Mouse (Mus musculus) CD4-positive, CD25-positive, alpha-beta regulatory T cell (primary cell): Measurements from ENCODE around the gene Gipc1. TPM values are rescaled to one million over a fixed set of nuclear protein-coding genes. Genes with fewer than 3 reads are reported as not detected.

Source experiments
- polyA plus RNA-seq: library from polyadenylated mRNA; unstranded; fragments of 100-300 nt; shearing (Covaris generic); gene quantifications from one replicate; pipeline ENCODE4 v1.2.1, GENCODE M21; 2017

The Gipc1 gene
- polyA plus RNA-seq = 59.2 TPM

GRCm38 (mm10) chr8:83652030-83652743 lies at the start of gene Gipc1:
TSS of gene Gipc1 (plus strand) at chr8:83652677.

GRCm38 (mm10) chr8:83607661-83608397 lies 44.6 kb upstream of the Gipc1 start, which contains the start of the genes Tecr and Dnajb1:
TSS of gene Tecr (minus strand) at chr8:83607971.
TSS of gene Dnajb1 (plus strand) at chr8:83608193.

GRCm38 (mm10) chr8:83665969-83666865 lies 13.7 kb downstream of the Gipc1 start, which contains the start of gene Ptger1:
TSS of gene Ptger1 (plus strand) at chr8:83666678.

DNA sequence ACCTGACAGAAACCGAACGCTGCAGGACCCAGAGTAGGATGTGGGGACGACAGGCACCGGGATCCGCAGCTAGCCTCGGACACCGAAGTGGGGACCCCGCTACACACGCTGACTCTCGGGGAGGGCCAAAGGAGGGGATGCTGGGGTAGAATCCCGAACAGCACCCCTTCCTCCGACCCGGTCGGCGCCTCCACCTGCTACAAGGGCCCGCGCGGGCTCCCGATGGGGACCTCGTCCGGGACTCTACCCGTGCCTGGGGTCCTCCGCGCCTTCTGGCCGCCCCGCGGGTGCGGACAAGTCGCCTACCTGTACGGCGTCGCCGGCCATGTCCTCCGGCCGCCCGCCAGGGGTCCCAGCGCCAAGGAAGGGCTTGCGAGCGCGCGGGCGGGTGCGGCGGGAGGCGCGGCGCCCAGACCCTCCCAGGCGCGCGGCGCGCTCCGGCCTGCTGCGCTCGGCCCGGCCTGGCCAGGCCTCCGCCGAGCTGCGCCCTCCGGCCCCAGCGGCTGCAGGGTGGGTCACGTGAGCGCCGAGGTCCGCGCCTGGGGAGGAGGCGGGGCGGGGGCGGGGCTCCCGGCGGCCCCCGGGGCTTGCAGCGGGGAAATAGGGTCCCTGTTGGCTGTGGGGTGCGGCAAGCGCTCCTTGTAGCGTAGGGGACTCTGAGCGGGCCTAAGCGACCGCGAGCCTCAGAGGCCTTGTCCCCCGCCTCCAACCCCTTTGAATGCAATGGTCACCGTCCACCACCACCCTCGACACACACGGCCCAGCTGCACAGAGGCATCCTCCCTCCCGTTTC lies 46.4 kb downstream of the Gipc1 start, which contains the start of gene Pkn1:
Pkn1 (minus strand) TSS at position 519 of the 793 bp plus-strand sequence.

Other genes with a start within 250 kb of the Gipc1 start
- 29.7 TPM for gene Scoc, start 194.3 kb upstream of the Gipc1 start, polyA plus RNA-seq
- gene Olfr370, start 116.9 kb upstream of the Gipc1 start, polyA plus RNA-seq = 0.05 TPM
- 232 TPM for gene Ndufb7, start 86.0 kb upstream of the Gipc1 start, polyA plus RNA-seq
- gene Tecr, start 44.7 kb upstream of the Gipc1 start, polyA plus RNA-seq = 417 TPM
- gene Dnajb1, start 44.5 kb upstream of the Gipc1 start, polyA plus RNA-seq = 74.2 TPM
- gene Ptger1, start 14.0 kb downstream of the Gipc1 start, polyA plus RNA-seq = 2.7 TPM
- 210 TPM for gene Pkn1, start 46.5 kb downstream of the Gipc1 start, polyA plus RNA-seq
- gene Ddx39, start 62.5 kb downstream of the Gipc1 start, polyA plus RNA-seq = 197 TPM
- 485 TPM for gene Adgre5, start 88.6 kb downstream of the Gipc1 start, polyA plus RNA-seq
- gene Adgrl1, start 247.4 kb downstream of the Gipc1 start, polyA plus RNA-seq = 8.6 TPM